Mouse (Mus musculus): ENCODE measurements around the gene Rfx1.

The Rfx1 gene

GRCm38 (mm10) chr8:84060245-84060644, 6.4 kb upstream of the Rfx1 start:
- no peak for DNase-seq (ENCODE audit: inconsistent ontology term)

- DNase-seq (ENCODE audit: inconsistent ontology term), result no peak
Measured at GRCm38 (mm10) chr8:84063861-84064610, 2.6 kb upstream of the Rfx1 start.

- DNase-seq (ENCODE audit: inconsistent ontology term), result no peak
Measured at GRCm38 (mm10) chr8:84065037-84065436, 1.6 kb upstream of the Rfx1 start, which contains the start of gene Gm10643. TSS of gene Gm10643 (minus strand) at chr8:84065137.

GRCm38 (mm10) chr8:84065457-84066072, 1.1 kb upstream of the Rfx1 start:
- DNase-seq (ENCODE audit: inconsistent ontology term), result peak; percentile 44

GRCm38 (mm10) chr8:84067047-84067573, 476 bp downstream of the Rfx1 start:
- peak; percentile 98 for DNase-seq (ENCODE audit: inconsistent ontology term)

- DNase-seq (ENCODE audit: inconsistent ontology term), result no peak
Measured at GRCm38 (mm10) chr8:84067911-84068310, 1.3 kb downstream of the Rfx1 start.

GRCm38 (mm10) chr8:84068316-84069035, 1.8 kb downstream of the Rfx1 start:
- DNase-seq (ENCODE audit: inconsistent ontology term), result no peak

GRCm38 (mm10) chr8:84069169-84069568, 2.5 kb downstream of the Rfx1 start:
- DNase-seq (ENCODE audit: inconsistent ontology term), result no peak

GRCm38 (mm10) chr8:84069750-84070149, 3.1 kb downstream of the Rfx1 start:
- no peak for DNase-seq (ENCODE audit: inconsistent ontology term)

- no peak for DNase-seq (ENCODE audit: inconsistent ontology term)
Measured at GRCm38 (mm10) chr8:84070241-84070640, 3.6 kb downstream of the Rfx1 start.

GRCm38 (mm10) chr8:84070667-84071066, 4.0 kb downstream of the Rfx1 start:
- peak; percentile 63 for DNase-seq (ENCODE audit: inconsistent ontology term)

- DNase-seq (ENCODE audit: inconsistent ontology term), result no peak
Measured at GRCm38 (mm10) chr8:84071921-84072320, 5.3 kb downstream of the Rfx1 start.

- DNase-seq (ENCODE audit: inconsistent ontology term), result no peak
Measured at GRCm38 (mm10) chr8:84072321-84072720, 5.7 kb downstream of the Rfx1 start.

- DNase-seq (ENCODE audit: inconsistent ontology term), result no peak
Measured at GRCm38 (mm10) chr8:84073230-84073976, 6.8 kb downstream of the Rfx1 start.

- DNase-seq (ENCODE audit: inconsistent ontology term), result no peak
Measured at GRCm38 (mm10) chr8:84076412-84076811, 9.8 kb downstream of the Rfx1 start.

- no peak for DNase-seq (ENCODE audit: inconsistent ontology term)
Measured at GRCm38 (mm10) chr8:84076849-84077248, 10.2 kb downstream of the Rfx1 start.

GRCm38 (mm10) chr8:84079206-84079605, 12.6 kb downstream of the Rfx1 start:
- no peak for DNase-seq (ENCODE audit: inconsistent ontology term)

- peak; percentile 41 for DNase-seq (ENCODE audit: inconsistent ontology term)
Measured at GRCm38 (mm10) chr8:84083829-84084241, 17.2 kb downstream of the Rfx1 start.

GRCm38 (mm10) chr8:84084341-84085115, 17.9 kb downstream of the Rfx1 start:
- no peak for DNase-seq (ENCODE audit: inconsistent ontology term)

GRCm38 (mm10) chr8:84087156-84087555, 20.5 kb downstream of the Rfx1 start:
- DNase-seq (ENCODE audit: inconsistent ontology term), result no peak

- DNase-seq (ENCODE audit: inconsistent ontology term), result no peak
Measured at GRCm38 (mm10) chr8:84087821-84088220, 21.2 kb downstream of the Rfx1 start.

Data from Muller cell, postnatal 12 days (primary cell).